Mouse (Mus musculus): Measurements from ENCODE around the gene Mical3. TPM values are rescaled to one million over a fixed set of nuclear protein-coding genes. Genes with fewer than 3 reads are reported as not detected.

Gene Mical3
- polyA plus RNA-seq, 1 experiment: 17.8 TPM

GRCm38 (mm10) chr6:121117971-121118755 lies 12.6 kb downstream of the Mical3 start:
- TF ChIP-seq GATA1 (IDR thresholded peaks at IDR 0.05; ENCODE audit: borderline replicate concordance, low read length) (no peak), FLI1 (IDR thresholded peaks at IDR 0.05; ENCODE audit: low read length) (no peak)
- H3K4me1 ChIP-seq: peaks cover 30% of the 10 kb centered on the region

DNA sequence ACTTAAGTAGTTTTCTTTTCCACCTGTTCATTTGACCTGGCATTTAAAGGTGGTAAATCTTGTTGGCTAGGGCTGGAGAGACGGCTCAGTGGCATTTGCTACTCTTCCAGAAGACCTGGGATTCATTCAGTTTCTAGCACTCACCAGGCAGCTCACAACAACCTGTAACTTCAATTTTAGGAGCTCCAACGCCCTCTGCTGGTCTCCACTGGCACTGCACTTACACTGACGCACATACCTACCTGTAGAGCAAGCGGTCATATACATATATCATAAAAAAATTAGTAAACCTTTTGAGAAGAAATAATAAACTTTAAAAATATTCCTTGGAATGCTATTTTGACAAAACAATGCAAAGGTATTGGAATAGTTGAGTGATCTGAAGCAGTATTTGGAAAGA lies 13.7 kb downstream of the Mical3 start:
- peaks cover 33% of the 10 kb centered on the region for H3K4me1 ChIP-seq
- TF ChIP-seq GATA1 (IDR thresholded peaks at IDR 0.05; ENCODE audit: borderline replicate concordance, low read length): no peak
- H3K27me3 ChIP-seq (replicated peaks): peaks cover 8% of the 10 kb centered on the region
- H3K9me3 ChIP-seq: peaks cover 3% of the 10 kb centered on the region; the same call in 1 of the 2 replicates
- H3K36me3 ChIP-seq (replicated peaks; ENCODE audit: low read length): no peaks in the 10 kb centered on the region
- H3K4me3 ChIP-seq (replicated peaks): no peak overlapping the region

More at GRCm38 (mm10) chr6:121117971-121118755, 12.6 kb downstream of the Mical3 start:
- H3K9me3 ChIP-seq: peaks cover 3% of the 10 kb centered on the region; the same call in 1 of the 2 replicates
- H3K36me3 ChIP-seq (replicated peaks; ENCODE audit: low read length): no peaks in the 10 kb centered on the region
- no peak overlapping the region for H3K4me3 ChIP-seq (replicated peaks)
- peaks cover 13% of the 10 kb centered on the region for H3K27me3 ChIP-seq (replicated peaks)

GRCm38 (mm10) chr6:121116434-121116833 lies 14.4 kb downstream of the Mical3 start:
- H3K9me3 ChIP-seq: peaks cover 3% of the 10 kb centered on the region; the same call in 1 of the 2 replicates
- H3K4me1 ChIP-seq: peaks cover 40% of the 10 kb centered on the region
- TF ChIP-seq GATA1 (IDR thresholded peaks at IDR 0.05; ENCODE audit: borderline replicate concordance, low read length) (no peak), FLI1 (IDR thresholded peaks at IDR 0.05; ENCODE audit: low read length) (no peak)
- peak overlapping the region; percentile 69 for H3K4me3 ChIP-seq (replicated peaks)
- H3K36me3 ChIP-seq (replicated peaks; ENCODE audit: low read length): no peaks in the 10 kb centered on the region
- peaks cover 7% of the 10 kb centered on the region for H3K27me3 ChIP-seq (replicated peaks)

GRCm38 (mm10) chr6:121111448-121112055 lies 19.2 kb downstream of the Mical3 start:
- Histone ChIP-seq H3K4me1 (peaks cover 75% of the 10 kb centered on the region), H3K36me3 (replicated peaks; ENCODE audit: low read length) (peaks cover 11% of the 10 kb centered on the region), H3K4me3 (replicated peaks) (peak overlapping the region; percentile 77), H3K27me3 (replicated peaks) (peaks cover under 1% of the 10 kb centered on the region), H3K9me3 (no peaks in the 10 kb centered on the region)
- TF ChIP-seq FLI1 (IDR thresholded peaks at IDR 0.05; ENCODE audit: low read length) (no peak), GATA1 (IDR thresholded peaks at IDR 0.05; ENCODE audit: borderline replicate concordance, low read length) (no peak)

GRCm38 (mm10) chr6:121109998-121110603 lies 20.7 kb downstream of the Mical3 start:
- H3K9me3 ChIP-seq: no peaks in the 10 kb centered on the region
- H3K4me3 ChIP-seq (replicated peaks): peak overlapping the region; percentile 96
- no peaks in the 10 kb centered on the region for H3K27me3 ChIP-seq (replicated peaks)
- peaks cover 79% of the 10 kb centered on the region for H3K4me1 ChIP-seq
- peaks cover 13% of the 10 kb centered on the region for H3K36me3 ChIP-seq (replicated peaks; ENCODE audit: low read length)
- TF ChIP-seq FLI1 (IDR thresholded peaks at IDR 0.05; ENCODE audit: low read length) (no peak), GATA1 (IDR thresholded peaks at IDR 0.05; ENCODE audit: borderline replicate concordance, low read length) (no peak)

DNA sequence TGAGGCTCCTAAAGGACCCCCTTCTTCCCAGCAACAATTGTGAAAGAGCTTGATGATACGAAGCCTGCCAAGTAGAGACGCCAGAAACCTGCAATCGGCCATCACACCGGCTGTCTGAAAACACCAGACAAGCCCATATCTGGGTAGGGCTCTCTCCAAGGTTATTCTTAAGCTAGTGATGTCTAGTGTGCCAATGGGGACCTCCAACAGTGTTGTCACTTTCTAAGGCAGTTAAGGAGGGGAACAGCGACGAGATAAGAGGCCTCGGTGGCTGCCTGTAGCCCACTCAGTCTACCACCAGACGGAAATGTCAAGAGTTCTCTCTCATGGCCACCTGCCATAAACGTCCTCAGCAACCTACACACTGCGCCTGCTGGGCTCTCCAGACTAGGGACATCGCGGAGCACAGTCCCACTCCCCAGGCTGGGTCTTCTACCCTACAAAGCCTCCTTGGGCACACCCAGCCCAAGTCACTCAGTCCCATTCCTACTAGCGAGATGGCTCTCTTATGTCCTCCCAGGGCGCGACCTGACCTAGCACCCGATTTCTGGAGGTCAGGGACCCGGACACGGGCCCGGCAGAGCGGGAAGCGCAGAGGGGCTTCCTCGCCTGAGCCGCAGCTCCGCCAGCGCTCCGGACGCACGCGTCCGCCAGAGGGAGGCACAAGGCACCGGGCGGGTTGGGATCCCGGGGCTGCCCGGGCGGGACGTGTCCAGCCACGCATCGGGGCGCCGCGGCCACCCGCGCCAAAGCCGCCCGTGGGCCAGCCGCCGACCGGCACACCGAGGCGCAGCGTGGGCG lies 21.4 kb downstream of the Mical3 start:
- Histone ChIP-seq H3K36me3 (replicated peaks; ENCODE audit: low read length) (peaks cover 20% of the 10 kb centered on the region), H3K9me3 (no peaks in the 10 kb centered on the region), H3K4me1 (peaks cover 82% of the 10 kb centered on the region), H3K27me3 (replicated peaks) (no peaks in the 10 kb centered on the region), H3K4me3 (replicated peaks) (peak overlapping the region; percentile 96)
- TF ChIP-seq GATA1 (IDR thresholded peaks at IDR 0.05; ENCODE audit: borderline replicate concordance, low read length): no peak
- TF ChIP-seq FLI1 (IDR thresholded peaks at IDR 0.05; ENCODE audit: low read length): no peak

DNA sequence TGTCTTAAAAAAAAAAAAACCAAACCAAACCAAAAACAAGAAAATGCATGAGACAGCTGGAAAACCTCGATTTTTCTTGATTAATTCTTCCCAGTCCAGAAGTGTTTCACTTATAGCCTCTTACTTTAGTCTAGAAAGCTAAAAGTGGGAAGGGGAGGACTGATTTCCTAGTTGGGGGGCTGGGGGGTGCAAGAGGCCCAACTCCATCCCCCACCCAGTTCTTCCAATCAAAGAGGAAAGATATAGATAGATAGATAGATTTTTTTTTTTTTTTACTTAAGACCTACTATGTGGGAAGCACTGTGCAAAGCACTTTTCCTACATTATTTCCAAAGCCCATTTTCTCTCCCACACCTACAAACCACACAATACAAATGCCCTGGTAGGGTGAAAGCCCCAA lies 22.7 kb downstream of the Mical3 start:
- Histone ChIP-seq H3K27me3 (replicated peaks) (no peaks in the 10 kb centered on the region), H3K9me3 (no peaks in the 10 kb centered on the region), H3K4me1 (peaks cover 89% of the 10 kb centered on the region), H3K4me3 (replicated peaks) (no peak overlapping the region), H3K36me3 (replicated peaks; ENCODE audit: low read length) (peaks cover 29% of the 10 kb centered on the region)
- TF ChIP-seq FLI1 (IDR thresholded peaks at IDR 0.05; ENCODE audit: low read length) (no peak), GATA1 (IDR thresholded peaks at IDR 0.05; ENCODE audit: borderline replicate concordance, low read length) (no peak)

DNA sequence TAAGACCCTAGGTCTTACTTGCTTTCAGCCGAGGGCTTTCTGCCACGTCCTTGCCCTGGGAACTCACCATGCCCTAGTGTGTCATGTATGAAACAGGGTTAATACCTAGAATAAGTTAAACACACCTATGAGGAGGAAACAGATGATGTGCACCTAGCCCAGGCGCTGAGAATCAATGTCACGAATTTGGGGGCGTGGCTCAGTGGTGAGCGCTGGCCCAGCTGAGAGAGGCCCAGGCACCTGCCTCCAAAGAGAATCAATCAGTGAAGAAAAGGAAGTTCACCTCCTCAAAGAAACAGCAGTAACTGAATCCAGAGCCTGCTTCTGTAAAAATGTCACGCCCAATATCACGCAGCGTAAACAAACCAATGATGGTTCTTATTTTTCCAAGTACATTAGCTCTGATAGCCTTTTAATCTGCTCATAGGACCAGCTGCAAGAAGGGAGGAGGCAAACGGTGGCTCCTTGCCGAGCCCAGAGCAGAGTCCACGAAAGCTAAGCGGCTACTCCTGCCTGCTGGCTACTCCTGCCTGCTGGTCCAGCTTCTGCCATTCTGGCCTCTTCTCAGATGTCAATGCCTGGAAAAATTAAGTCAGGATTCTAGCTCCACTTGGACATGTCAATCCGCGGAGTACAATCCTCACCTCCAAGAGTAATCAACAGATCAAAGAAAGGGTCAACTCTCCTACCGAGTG lies 23.9 kb downstream of the Mical3 start:
- Histone ChIP-seq H3K27me3 (replicated peaks) (no peaks in the 10 kb centered on the region), H3K4me3 (replicated peaks) (no peak overlapping the region), H3K36me3 (replicated peaks; ENCODE audit: low read length) (peaks cover 34% of the 10 kb centered on the region), H3K9me3 (no peaks in the 10 kb centered on the region), H3K4me1 (peaks cover 89% of the 10 kb centered on the region)
- TF ChIP-seq GATA1 (IDR thresholded peaks at IDR 0.05; ENCODE audit: borderline replicate concordance, low read length) (no peak), FLI1 (IDR thresholded peaks at IDR 0.05; ENCODE audit: low read length) (no peak)

- Histone ChIP-seq H3K27me3 (replicated peaks) (no peaks in the 10 kb centered on the region), H3K4me1 (peaks cover 89% of the 10 kb centered on the region), H3K4me3 (replicated peaks) (peak overlapping the region; percentile 33), H3K36me3 (replicated peaks; ENCODE audit: low read length) (peaks cover 41% of the 10 kb centered on the region), H3K9me3 (no peaks in the 10 kb centered on the region)
- TF ChIP-seq GATA1 (IDR thresholded peaks at IDR 0.05; ENCODE audit: borderline replicate concordance, low read length): no peak
- TF ChIP-seq FLI1 (IDR thresholded peaks at IDR 0.05; ENCODE audit: low read length): no peak
These were observed 25.1 kb downstream of the Mical3 start for GRCm38 (mm10) chr6:121105726-121106125.
